Mouse (Mus musculus) gastrocnemius, adult 2 months (tissue): Measurements from ENCODE around the gene Boll. TPM values are rescaled to one million over a fixed set of nuclear protein-coding genes. Genes with fewer than 3 reads are reported as not detected.
"Not testable (repeated sequence)": the region's sequence is repeated elsewhere in the genome, so short reads cannot be mapped to it uniquely, and the experiment has no call there.

Experiments
- DNase-seq: peaks from one replicate; pipeline ENCODE4 v3.0.0; 2022
- H3K27ac ChIP-seq: fragments of 200-600 bp; 2 replicates; pipeline ENCODE4 v1.8.1; 2022; ENCODE audit warnings: mild to moderate bottlenecking
- H3K4me3 ChIP-seq: fragments of 200-600 bp; 2 replicates; pipeline ENCODE4 v1.8.1; 2022; ENCODE audit warnings: mild to moderate bottlenecking, moderate library complexity
- CTCF ChIP-seq: fragments of 200-600 bp; IDR thresholded peaks from 2 replicates; pipeline ENCODE4 v1.8.1; 2022; ENCODE audit warnings: antibody characterized with exemption, mild to moderate bottlenecking, moderate library complexity
- intact Hi-C: fragments of 180-260 bp; cut with DNase I; formaldehyde crosslinking; loops from one replicate; pipeline ENCODE4 v1.15.1; 2025
- total RNA-seq, 2 experiments: library from RNA; stranded (reverse); gene quantifications; 2 replicates each; pipeline ENCODE4 v1.2.3; 2021

The Boll gene
- total RNA-seq, 2 experiments from 2014 or later: not detected

GRCm38 (mm10) chr1:55363586-55363985 is 317 bp upstream of the Boll start:
- peak; percentile 67 for DNase-seq
- peak overlapping the region; percentile 75 for H3K4me3 ChIP-seq
- no peak overlapping the region for H3K27ac ChIP-seq
- TF ChIP-seq CTCF: no peak
- intact Hi-C loops: loop anchor here (5.0 kb wide), 1 partner anchor 126 kb away; the partner anchor contains the start of gene Mars2

- peak; percentile 14 for DNase-seq
- no peak for TF ChIP-seq CTCF
- intact Hi-C loops: loop anchor here (5.0 kb wide), 1 partner anchor 125 kb away; the partner anchor contains the start of gene Mars2
Measured at GRCm38 (mm10) chr1:55362634-55363033, 635 bp downstream of the Boll start.

GRCm38 (mm10) chr1:55351914-55352313 is 11.4 kb downstream of the Boll start:
- H3K27ac ChIP-seq, intact Hi-C loops, H3K4me3 ChIP-seq, DNase-seq: not testable (repeated sequence)

More at GRCm38 (mm10) chr1:55362634-55363033, 635 bp downstream of the Boll start:
- no peak overlapping the region for H3K27ac ChIP-seq
- H3K4me3 ChIP-seq: no peak overlapping the region

- H3K4me3 ChIP-seq, intact Hi-C loops, DNase-seq, H3K27ac ChIP-seq: not testable (repeated sequence)
Measured at GRCm38 (mm10) chr1:55325496-55325895, 37.8 kb downstream of the Boll start.

GRCm38 (mm10) chr1:55301077-55301476 is 62.2 kb downstream of the Boll start:
- intact Hi-C loops: loop anchor here (5.0 kb wide), 1 partner anchor 81 kb away; no protein-coding TSS in a partner anchor
- peak; percentile 38; the same call in 1 of the 2 replicates for TF ChIP-seq CTCF
- DNase-seq: no peak
- no peak overlapping the region for H3K27ac ChIP-seq
- no peak overlapping the region for H3K4me3 ChIP-seq

- no peak for TF ChIP-seq CTCF
- H3K27ac ChIP-seq: no peak overlapping the region
- no peak for DNase-seq
- no peak overlapping the region for H3K4me3 ChIP-seq
- intact Hi-C loops: no loop called here
Measured at GRCm38 (mm10) chr1:55279081-55279480, 84.2 kb downstream of the Boll start.

- no peak overlapping the region for H3K27ac ChIP-seq
- intact Hi-C loops: no loop called here
Measured at GRCm38 (mm10) chr1:55265447-55265846, 97.8 kb downstream of the Boll start.

GRCm38 (mm10) chr1:55264385-55264784 is 98.9 kb downstream of the Boll start:
- H3K27ac ChIP-seq: no peak overlapping the region
- H3K4me3 ChIP-seq: no peak overlapping the region
- no peak for TF ChIP-seq CTCF
- intact Hi-C loops: no loop called here
- DNase-seq: no peak

More at GRCm38 (mm10) chr1:55265447-55265846, 97.8 kb downstream of the Boll start:
- TF ChIP-seq CTCF: peak; percentile 8; the same call in 1 of the 2 replicates
- no peak overlapping the region for H3K4me3 ChIP-seq
- DNase-seq: no peak

- intact Hi-C loops: loop anchor here (10.0 kb wide), 1 partner anchor 498 kb away; no protein-coding TSS in a partner anchor
- TF ChIP-seq CTCF: no peak
- Histone ChIP-seq H3K27ac (no peak overlapping the region), H3K4me3 (no peak overlapping the region)
- DNase-seq: no peak
Measured at GRCm38 (mm10) chr1:55246374-55246773, 116.9 kb downstream of the Boll start.

- DNase-seq: peak; percentile 32
- Histone ChIP-seq H3K4me3 (peak overlapping the region; percentile 80), H3K27ac (no peak overlapping the region)
- intact Hi-C loops: loop anchor here (1.0 to 10.0 kb wide), 5 partner anchors 107 to 684 kb away; partner anchors contain the start of genes Boll, Mob4 and Pgap1
- peak; percentile 89 for TF ChIP-seq CTCF
Measured at GRCm38 (mm10) chr1:55239237-55239636, 124.0 kb downstream of the Boll start.

- H3K4me3 ChIP-seq: peak overlapping the region; percentile 80
- TF ChIP-seq CTCF: no peak
- DNase-seq: no peak
- peak overlapping the region; percentile 91 for H3K27ac ChIP-seq
- intact Hi-C loops: loop anchor here (5.0 to 10.0 kb wide), 4 partner anchors 106 to 684 kb away; partner anchors contain the start of genes Boll, Mob4 and Pgap1
Measured at GRCm38 (mm10) chr1:55238496-55238895, 124.8 kb downstream of the Boll start.

GRCm38 (mm10) chr1:55237643-55238161 is 125.6 kb downstream of the Boll start:
- peak overlapping the region; percentile 80 for H3K4me3 ChIP-seq
- no peak for TF ChIP-seq CTCF
- peak; percentile 43 for DNase-seq
- intact Hi-C loops: loop anchor here (5.0 to 10.0 kb wide), 4 partner anchors 105 to 683 kb away; partner anchors contain the start of genes Boll, Mob4 and Pgap1
- H3K27ac ChIP-seq: peak overlapping the region; percentile 91

GRCm38 (mm10) chr1:55236890-55237642 is 126.2 kb downstream of the Boll start, which contains the start of gene Mars2:
Mars2 (plus strand) TSS chr1:55237177.
- TF ChIP-seq CTCF: peak; percentile 46
- Histone ChIP-seq H3K27ac (peak within 1 kb of the TSS; percentile 91), H3K4me3 (peak within 1 kb of the TSS; percentile 80)
- intact Hi-C loops: loop anchor here (5.0 to 10.0 kb wide), 4 partner anchors 105 to 682 kb away; partner anchors contain the start of genes Boll, Mob4 and Pgap1
- DNase-seq: peak; percentile 98
